Mouse (Mus musculus) intestine, embryonic 16.5 days (tissue): ENCODE measurements around the gene Hist1h1t. TPM values are rescaled to one million over a fixed set of nuclear protein-coding genes. Genes with fewer than 3 reads are reported as not detected.
A peak's percentile ranks its signal among the peaks of the same experiment; 100 is the strongest.
"Not testable (repeated sequence)": the region's sequence is repeated elsewhere in the genome, so short reads cannot be mapped to it uniquely, and the experiment has no call there.

Experiments used
- ATAC-seq: fragments of 200-750 bp; cut with Nextera tagmentation; 2 replicates; pipeline ENCODE4 v1.8.0; 2017; ENCODE audit warnings: moderate TSS enrichment, moderate library complexity
- H3K27ac ChIP-seq: fragments of 300-500 bp; sonication (generic); 2 replicates; pipeline ENCODE4 v1.5.1; 2014; ENCODE audit warnings: mild to moderate bottlenecking, low read length
- H3K27me3 ChIP-seq: fragments of 300-500 bp; sonication (generic); replicated peaks from 2 replicates; pipeline ENCODE4 v1.6.1; 2014; ENCODE audit warnings: low read length, control low read depth, mixed read lengths; ENCODE audit not compliant: control insufficient read depth, insufficient read depth
- H3K36me3 ChIP-seq: fragments of 300-500 bp; sonication (generic); 2 replicates; pipeline ENCODE4 v1.6.1; 2014; ENCODE audit warnings: low read length, control low read depth; ENCODE audit not compliant: control insufficient read depth, insufficient read depth
- H3K4me1 ChIP-seq: fragments of 300-500 bp; sonication (generic); 2 replicates; pipeline ENCODE4 v1.6.1; 2014; ENCODE audit warnings: low read length, control low read depth, mixed read lengths; ENCODE audit not compliant: control insufficient read depth, insufficient read depth
- H3K4me2 ChIP-seq: fragments of 300-500 bp; sonication (generic); 2 replicates; pipeline ENCODE4 v1.6.1; 2014; ENCODE audit warnings: low read depth, low read length, control low read depth
- H3K4me3 ChIP-seq: fragments of 300-500 bp; sonication (generic); 2 replicates; pipeline ENCODE4 v1.5.1; 2014; ENCODE audit warnings: mild to moderate bottlenecking, low read length
- H3K9ac ChIP-seq: fragments of 300-500 bp; sonication (generic); 2 replicates; pipeline ENCODE4 v1.6.1; 2014; ENCODE audit warnings: low read depth, low read length
- H3K9me3 ChIP-seq: fragments of 300-500 bp; sonication (generic); 2 replicates; pipeline ENCODE4 v1.6.1; 2016; ENCODE audit warnings: low read length, control low read depth; ENCODE audit not compliant: control insufficient read depth
- WGBS: fragments of 180-500 bp; shearing (Covaris S2); extraction: QIAGEN DNeasy Blood & Tissue Kit; methylation state at CpG from one replicate; pipeline ENCODE4 v1.1.7; 2014; 5-methylcytosine and 5-hydroxymethylcytosine counted together
- polyA plus RNA-seq: library from polyadenylated mRNA; unstranded; fragments of >200 nt; fragmentation: Nextera tagmentation; extraction: Ambion mirVana; gene quantifications from 2 replicates; pipeline ENCODE4 v1.2.1, GENCODE M21; 2015

The Hist1h1t gene
- polyA plus RNA-seq, 1 experiment from 2014 or later: 0.15 TPM

DNA sequence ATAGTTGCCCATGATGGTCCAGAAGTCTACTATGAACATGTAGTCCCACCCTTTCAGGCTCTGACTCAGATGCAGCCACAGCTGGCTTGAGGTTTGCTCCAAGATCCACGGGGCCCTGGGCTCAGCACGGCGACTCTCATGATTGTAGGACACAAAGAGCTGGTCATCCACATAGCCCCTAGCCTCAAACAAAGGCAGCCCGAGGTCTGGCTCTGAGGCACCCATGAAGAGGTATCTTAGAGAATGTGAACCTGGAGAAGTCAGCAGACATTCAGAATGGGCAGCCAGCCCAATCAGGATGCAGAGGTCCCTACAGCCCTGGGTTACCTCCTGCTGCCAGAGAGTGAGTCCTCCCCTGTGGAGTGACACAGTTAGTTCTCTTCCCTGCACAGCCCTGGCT, 12.4 kb downstream of the Hist1h1t start:
- H3K27me3 ChIP-seq: no peaks in the 10 kb centered on the region
- 93% methylated on average over 4 of the region's 4 CpGs for WGBS
- H3K9ac ChIP-seq: no peak overlapping the region
- H3K4me2 ChIP-seq: no peak overlapping the region
- H3K36me3 ChIP-seq: no peaks in the 10 kb centered on the region
- no peaks in the 10 kb centered on the region for H3K9me3 ChIP-seq
- no peak for ATAC-seq
- H3K4me1 ChIP-seq: peaks cover 8% of the 10 kb centered on the region; the same call in 1 of the 2 replicates
- no peak overlapping the region for H3K4me3 ChIP-seq
- no peak overlapping the region for H3K27ac ChIP-seq

DNA sequence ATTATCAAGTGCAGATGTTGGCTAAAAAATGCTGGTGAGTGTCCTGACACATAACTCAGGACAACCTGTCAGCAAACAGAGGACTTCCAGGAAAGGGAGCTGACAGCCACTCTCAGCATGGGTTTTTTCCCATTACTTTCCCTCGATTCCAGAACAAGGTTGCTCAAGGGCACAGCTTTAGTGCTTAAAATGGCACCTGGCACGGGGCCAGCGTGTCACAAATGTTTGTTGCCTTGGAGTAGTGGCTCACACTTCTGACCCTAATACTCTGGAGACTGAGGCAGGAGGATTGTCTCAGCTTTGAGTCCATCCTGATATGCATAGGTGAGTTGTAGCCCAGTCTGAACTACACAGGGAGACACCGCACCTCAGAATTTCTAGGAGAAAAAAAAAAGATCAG, 13.0 kb downstream of the Hist1h1t start:
- Histone ChIP-seq H3K9ac (no peak overlapping the region), H3K27me3 (no peaks in the 10 kb centered on the region), H3K4me1 (peaks cover 8% of the 10 kb centered on the region; the same call in 1 of the 2 replicates), H3K4me3 (no peak overlapping the region), H3K4me2 (no peak overlapping the region), H3K36me3 (no peaks in the 10 kb centered on the region), H3K9me3 (no peaks in the 10 kb centered on the region), H3K27ac (no peak overlapping the region)
- no peak for ATAC-seq
- 74% methylated on average over 4 of the region's 4 CpGs for WGBS

DNA sequence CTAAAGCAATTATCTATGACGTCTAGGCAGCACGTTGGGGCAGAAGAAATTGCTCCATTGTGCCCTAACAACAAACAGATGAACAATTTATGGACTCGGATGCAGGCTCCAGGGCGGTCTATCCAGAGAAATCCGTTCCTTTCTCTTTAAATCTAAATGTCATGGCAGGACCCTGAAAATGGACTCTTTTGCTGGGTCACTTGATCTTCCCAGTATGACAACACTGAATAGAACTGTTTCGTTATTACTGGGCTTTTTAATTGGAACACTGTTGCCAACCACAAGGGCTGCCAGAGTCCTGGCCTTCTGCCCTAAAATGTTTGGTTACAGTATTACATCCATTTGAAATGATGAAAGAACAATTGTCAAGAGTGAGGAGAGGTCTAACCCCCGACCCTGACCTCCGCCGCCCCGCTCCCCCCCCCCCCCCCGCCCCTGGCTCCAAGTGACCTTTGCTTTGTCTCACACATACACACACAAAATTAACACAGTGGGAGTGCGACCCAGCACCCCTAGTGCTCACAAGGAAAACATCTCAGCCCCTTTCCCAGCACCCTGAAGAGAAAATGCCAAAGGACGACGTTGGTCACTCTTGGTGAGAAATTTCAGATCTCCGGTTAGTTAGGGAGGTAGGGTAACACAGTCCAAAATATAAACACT, 14.2 kb downstream of the Hist1h1t start:
- Histone ChIP-seq H3K27me3 (no peaks in the 10 kb centered on the region), H3K9me3 (no peaks in the 10 kb centered on the region), H3K4me3 (peak overlapping the region; percentile 57), H3K27ac (peak overlapping the region; percentile 54), H3K4me1 (peaks cover 8% of the 10 kb centered on the region; the same call in 1 of the 2 replicates), H3K36me3 (no peaks in the 10 kb centered on the region), H3K9ac (peak overlapping the region; percentile 77), H3K4me2 (peak overlapping the region; percentile 91)
- WGBS: 23% methylated on average over 15 of the region's 15 CpGs
- ATAC-seq: peak; percentile 56

DNA sequence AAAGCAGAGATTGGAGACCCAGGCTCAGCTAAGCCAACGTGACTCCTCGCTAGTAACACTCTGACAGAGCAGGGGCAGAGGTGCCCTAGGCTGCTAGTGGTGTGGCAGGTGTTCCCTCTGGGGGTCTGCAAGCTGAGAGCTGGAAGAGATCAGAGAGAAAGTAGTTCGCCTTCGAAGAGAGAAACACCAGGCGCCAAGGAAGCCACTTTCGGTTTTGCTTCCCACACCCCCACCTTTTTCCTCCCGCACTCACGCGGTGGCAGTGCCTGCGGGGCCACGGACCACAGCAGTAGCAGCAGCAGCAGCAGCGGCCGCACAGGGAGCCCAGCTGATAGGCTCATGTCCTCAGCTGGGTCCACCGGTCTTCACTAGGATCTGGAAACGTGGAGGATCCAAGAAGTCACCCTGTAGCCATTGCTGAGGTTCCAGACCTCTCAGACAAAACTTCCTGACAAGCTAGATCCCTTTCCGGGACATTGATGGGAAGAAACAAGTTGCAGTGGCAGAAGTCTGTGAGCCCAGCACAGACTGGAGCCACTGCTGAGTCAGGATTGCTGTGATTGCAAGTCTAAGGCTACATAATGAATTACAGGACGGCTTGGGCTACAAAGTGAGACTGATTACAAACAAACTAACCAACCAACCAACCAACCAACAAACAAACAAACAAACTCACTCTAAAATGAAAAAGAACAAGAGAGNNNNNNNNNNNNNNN, 14.9 kb downstream of the Hist1h1t start, which contains the start of gene Hfe:
Gene Hfe (minus strand): TSS at position 481 of the 716 bp plus-strand sequence.
- WGBS: 3% methylated on average over 17 of the region's 17 CpGs
- Histone ChIP-seq H3K27ac (peak within 1 kb of the TSS; percentile 54), H3K9ac (peak within 1 kb of the TSS; percentile 77), H3K36me3 (no peaks in the 10 kb centered on the region), H3K4me3 (peak within 1 kb of the TSS; percentile 57), H3K4me1 (peaks cover 8% of the 10 kb centered on the region; the same call in 1 of the 2 replicates), H3K9me3 (no peaks in the 10 kb centered on the region), H3K27me3 (no peaks in the 10 kb centered on the region), H3K4me2 (peak within 1 kb of the TSS; percentile 91)
- peak; percentile 83 for ATAC-seq

DNA sequence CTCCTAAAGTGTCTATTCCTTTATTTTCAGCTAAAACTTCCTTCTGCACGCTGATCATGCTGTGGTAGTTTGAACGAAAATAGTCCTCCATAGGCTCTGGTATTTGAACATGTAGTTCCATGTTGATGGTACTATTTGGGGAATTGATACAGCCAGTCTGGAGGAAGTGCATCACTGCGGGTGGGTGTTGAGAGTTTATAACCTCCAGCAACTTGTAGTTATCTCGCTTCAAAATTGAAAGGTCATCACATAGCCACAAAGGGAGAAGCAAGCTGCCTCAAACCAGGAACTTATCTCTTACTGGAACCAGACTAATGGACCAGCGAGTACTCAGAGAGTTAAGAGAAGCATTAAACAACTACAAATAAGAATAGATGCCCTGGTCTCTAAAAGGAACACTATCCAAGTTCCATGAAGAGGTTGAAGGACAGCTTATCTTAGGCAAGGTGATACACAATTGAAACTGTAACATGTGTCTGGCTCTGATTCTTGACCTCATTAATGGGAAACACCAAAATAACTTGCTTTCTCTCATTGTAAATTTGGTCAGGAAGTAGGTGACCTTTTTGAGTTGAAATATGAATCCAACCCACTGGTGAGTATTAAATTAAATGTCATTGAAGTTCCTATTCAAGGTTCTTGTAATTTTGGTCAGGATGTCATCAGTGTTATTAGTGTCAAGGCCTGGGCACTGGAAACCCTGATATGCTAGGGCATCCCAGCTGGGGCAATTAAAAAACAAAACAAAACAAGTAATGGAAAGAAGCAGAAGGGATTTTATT, 20.8 kb downstream of the Hist1h1t start:
- Histone ChIP-seq H3K9ac (no peak overlapping the region), H3K9me3 (no peaks in the 10 kb centered on the region), H3K36me3 (no peaks in the 10 kb centered on the region), H3K27me3 (no peaks in the 10 kb centered on the region), H3K4me1 (no peaks in the 10 kb centered on the region), H3K4me3 (no peak overlapping the region), H3K4me2 (no peak overlapping the region), H3K27ac (no peak overlapping the region)
- WGBS: 83% methylated on average over 5 of the region's 5 CpGs
- ATAC-seq: no peak

DNA sequence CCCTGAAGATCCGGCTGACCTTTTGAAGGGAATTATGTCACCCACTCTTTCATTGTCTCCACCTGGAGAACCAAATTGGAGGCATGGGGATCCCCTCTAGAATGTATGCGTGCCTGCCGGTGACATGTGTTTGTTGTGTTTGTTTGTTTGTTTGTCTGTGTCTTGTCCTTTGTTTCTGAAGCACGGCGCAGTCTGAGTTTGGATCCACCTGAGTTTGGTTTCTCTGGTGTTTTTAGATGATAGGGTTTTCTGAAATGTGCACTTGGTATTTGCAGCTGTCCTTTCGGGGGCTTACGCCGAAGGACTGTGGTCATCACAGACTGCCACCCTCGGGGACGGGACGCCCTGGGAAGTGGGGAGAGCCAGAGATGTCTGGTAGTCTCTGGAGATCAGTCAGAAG, 21.6 kb downstream of the Hist1h1t start:
- 48% methylated on average over 11 of the region's 11 CpGs for WGBS
- H3K9me3 ChIP-seq: no peaks in the 10 kb centered on the region
- H3K4me2 ChIP-seq: no peak overlapping the region
- no peaks in the 10 kb centered on the region for H3K36me3 ChIP-seq
- no peaks in the 10 kb centered on the region for H3K4me1 ChIP-seq
- H3K9ac ChIP-seq: no peak overlapping the region
- ATAC-seq: no peak
- H3K4me3 ChIP-seq: no peak overlapping the region
- H3K27ac ChIP-seq: no peak overlapping the region
- no peaks in the 10 kb centered on the region for H3K27me3 ChIP-seq

DNA sequence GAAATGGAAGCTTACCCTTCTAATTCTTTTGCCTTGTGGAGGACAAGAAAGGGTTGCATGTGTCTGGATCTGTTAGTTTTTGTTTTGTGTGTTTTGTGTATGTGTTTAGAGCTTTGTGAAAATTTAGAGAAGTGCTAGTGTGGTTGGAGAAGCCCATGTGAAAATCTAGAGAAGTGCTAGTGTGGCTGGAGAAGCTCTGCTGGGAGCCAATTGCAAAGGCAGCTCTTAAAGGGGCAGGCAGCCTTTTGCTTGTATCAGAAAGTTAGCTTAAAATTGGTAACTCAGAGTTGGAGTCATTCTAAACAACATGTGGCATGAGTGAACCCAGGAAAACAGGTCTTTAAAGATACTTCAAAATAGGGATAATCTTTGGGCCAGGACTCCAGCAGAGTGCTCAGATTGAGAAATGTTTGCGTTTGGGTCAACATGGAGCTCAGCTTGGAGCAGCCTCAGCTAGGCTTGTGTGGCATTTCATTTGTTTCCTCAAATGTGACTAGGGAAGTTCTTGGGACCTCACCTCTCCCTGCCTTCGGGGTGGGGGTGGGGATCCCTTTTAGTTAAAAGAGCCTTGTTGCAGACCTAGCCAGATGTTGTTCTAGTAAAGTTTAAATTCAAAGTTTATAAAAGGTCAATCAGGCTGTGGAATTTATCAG, 22.1 kb downstream of the Hist1h1t start:
- not testable (repeated sequence) for H3K4me2 ChIP-seq, H3K4me1 ChIP-seq, H3K9ac ChIP-seq, H3K9me3 ChIP-seq, ATAC-seq, H3K4me3 ChIP-seq, H3K36me3 ChIP-seq, H3K27ac ChIP-seq, H3K27me3 ChIP-seq
- WGBS: 16% methylated on average over 2 of the region's 2 CpGs

DNA sequence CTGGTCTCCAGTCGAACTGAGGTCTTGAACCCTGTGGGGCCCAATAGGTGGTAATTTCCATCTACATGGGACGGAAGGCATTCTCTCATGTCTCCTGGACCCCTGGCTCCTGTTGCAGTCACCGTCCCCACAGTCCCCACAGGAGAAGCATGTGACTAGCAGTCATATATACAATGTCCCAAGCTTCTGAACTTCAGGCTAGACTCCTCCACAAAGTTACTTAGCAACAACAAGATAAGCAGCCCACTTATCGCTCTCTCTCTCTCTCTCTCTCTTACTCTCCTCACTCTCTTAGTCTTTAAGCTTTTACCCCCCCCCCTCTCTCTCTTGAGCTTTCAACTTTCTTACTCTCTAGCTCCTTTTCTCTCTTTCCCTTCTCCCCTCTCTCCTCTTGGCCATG, 28.6 kb downstream of the Hist1h1t start:
- Histone ChIP-seq H3K9me3 (no peaks in the 10 kb centered on the region), H3K36me3 (no peaks in the 10 kb centered on the region), H3K4me3 (no peak overlapping the region), H3K27ac (no peak overlapping the region), H3K9ac (no peak overlapping the region), H3K27me3 (no peaks in the 10 kb centered on the region), H3K4me2 (no peak overlapping the region), H3K4me1 (no peaks in the 10 kb centered on the region)
- WGBS: 80% methylated on average over 4 of the region's 4 CpGs
- ATAC-seq: no peak

DNA sequence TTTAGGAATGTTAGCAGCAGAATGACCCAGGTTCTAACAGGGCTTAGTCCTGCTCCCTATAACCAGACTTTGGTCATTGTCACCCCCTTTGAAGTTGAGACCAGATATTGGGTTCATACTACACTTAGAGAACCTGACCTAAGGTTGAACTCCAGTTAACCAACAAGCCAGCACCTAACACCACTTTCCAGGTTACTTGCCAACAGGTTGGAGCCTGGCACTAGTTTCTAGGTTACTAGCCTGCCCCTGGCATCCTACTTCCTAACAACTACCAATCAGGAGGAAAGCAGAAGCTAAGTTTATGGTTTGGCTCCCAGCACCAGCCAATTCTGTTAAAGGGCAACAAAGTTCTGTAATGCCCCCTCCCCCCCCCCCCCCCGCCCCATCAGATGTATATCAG, 29.6 kb downstream of the Hist1h1t start:
- H3K9me3 ChIP-seq: no peaks in the 10 kb centered on the region
- WGBS: no CpG with 5 or more reads among the region's 1 CpGs
- no peak for ATAC-seq
- no peaks in the 10 kb centered on the region for H3K4me1 ChIP-seq
- H3K27ac ChIP-seq: no peak overlapping the region
- H3K27me3 ChIP-seq: no peaks in the 10 kb centered on the region
- H3K36me3 ChIP-seq: no peaks in the 10 kb centered on the region
- H3K9ac ChIP-seq: no peak overlapping the region
- no peak overlapping the region for H3K4me2 ChIP-seq
- H3K4me3 ChIP-seq: no peak overlapping the region
